Mouse (Mus musculus) MEL (cell line): ENCODE results near the gene Zswim4. TPM values are rescaled to one million over a fixed set of nuclear protein-coding genes. Genes with fewer than 3 reads are reported as not detected.

Experiments used
- DNase-seq: peaks from one replicate; pipeline ENCODE4 v3.0.0; 2011; ENCODE audit warnings: low read depth, low spot score
- H3K27ac ChIP-seq: 2 replicates; pipeline ENCODE4 v1.5.1; 2012; ENCODE audit warnings: low read depth, mild to moderate bottlenecking, control low read depth, low read length, moderate library complexity; ENCODE audit not compliant: control insufficient read depth
- H3K27me3 ChIP-seq, 2 experiments: fragments of 150-350 bp in 1 of 2; sonication (generic) in 1 of 2; 2 replicates each; pipeline ENCODE4 v1.6.1; 2012; ENCODE audit warnings: low read length in 2 of 2, mild to moderate bottlenecking in 2 of 2, improper control_type of control experiment in 1 of 2, moderate library complexity in 1 of 2; ENCODE audit not compliant: insufficient read depth in 2 of 2, control insufficient read depth in 1 of 2
- H3K36me3 ChIP-seq, 2 experiments: 2 replicates each; pipeline ENCODE4 v1.6.1; 2012 to 2014; ENCODE audit warnings: low read length in 2 of 2, improper control_type of control experiment in 1 of 2, inconsistent platforms in 1 of 2, mild to moderate bottlenecking in 1 of 2; ENCODE audit not compliant: insufficient read depth in 2 of 2, control insufficient read depth in 1 of 2
- H3K4me1 ChIP-seq, 2 experiments: fragments of 150-350 bp in 1 of 2; sonication (generic) in 1 of 2; 2 replicates each; pipeline ENCODE4 v1.6.1; 2012; ENCODE audit warnings: low read length in 2 of 2, improper control_type of control experiment in 1 of 2, mild to moderate bottlenecking in 1 of 2; ENCODE audit not compliant: insufficient read depth in 2 of 2, control insufficient read depth in 1 of 2
- H3K4me3 ChIP-seq, 2 experiments: fragments of 150-350 bp in 1 of 2; sonication (generic) in 1 of 2; 2 replicates each; pipeline ENCODE4 v1.5.1; 2012; ENCODE audit warnings: low read depth in 2 of 2, low read length in 2 of 2, mild to moderate bottlenecking in 2 of 2, moderate library complexity in 2 of 2, control low read depth in 1 of 2, improper control_type of control experiment in 1 of 2; ENCODE audit not compliant: control insufficient read depth in 1 of 2, insufficient read depth in 1 of 2
- H3K79me2 ChIP-seq: 2 replicates; pipeline ENCODE4 v1.6.1; 2012; ENCODE audit warnings: mild to moderate bottlenecking, low read length, moderate library complexity; ENCODE audit not compliant: control insufficient read depth, poor library complexity, insufficient read depth
- H3K9ac ChIP-seq: 2 replicates; pipeline ENCODE4 v1.6.1; 2012; ENCODE audit warnings: low read depth, mild to moderate bottlenecking, control low read depth, low read length, moderate library complexity; ENCODE audit not compliant: control insufficient read depth, poor library complexity, severe bottlenecking
- H3K9me3 ChIP-seq: fragments of 150-350 bp; sonication (generic); replicated peaks from 2 replicates; pipeline ENCODE4 v1.6.1; 2012; ENCODE audit warnings: mild to moderate bottlenecking, low read length, improper control_type of control experiment, moderate library complexity; ENCODE audit not compliant: insufficient read depth
- CHD2 ChIP-seq: IDR thresholded peaks from 2 replicates; pipeline ENCODE4 v1.6.1; 2011; ENCODE audit warnings: low read length, improper control_type of control experiment
- E2F4 ChIP-seq: IDR thresholded peaks from 2 replicates; pipeline ENCODE4 v1.6.1; 2011; ENCODE audit warnings: low read depth, low read length, improper control_type of control experiment, borderline replicate concordance
- ELF1 ChIP-seq: IDR thresholded peaks from 2 replicates; pipeline ENCODE4 v1.6.1; 2014; ENCODE audit warnings: low read depth, mild to moderate bottlenecking, inconsistent platforms, low read length, improper control_type of control experiment, moderate library complexity
- ETS1 ChIP-seq: IDR thresholded peaks from 2 replicates; pipeline ENCODE4 v1.6.1; 2012; ENCODE audit warnings: low read depth, mild to moderate bottlenecking, inconsistent platforms, low read length, improper control_type of control experiment, moderate library complexity
- GABPA ChIP-seq: IDR thresholded peaks from 2 replicates; pipeline ENCODE4 v1.6.1; 2012; ENCODE audit warnings: low read depth, mild to moderate bottlenecking, inconsistent platforms, low read length, improper control_type of control experiment, moderate library complexity
- GATA1 ChIP-seq: IDR thresholded peaks from 2 replicates; pipeline ENCODE4 v1.6.1; 2011; ENCODE audit warnings: low read depth, low read length, improper control_type of control experiment
- JUND ChIP-seq: IDR thresholded peaks from 2 replicates; pipeline ENCODE4 v1.6.1; 2011; ENCODE audit warnings: low read depth, mild to moderate bottlenecking, improper control_type of control experiment, low read length
- MAFK ChIP-seq: IDR thresholded peaks from 2 replicates; pipeline ENCODE4 v1.6.1; 2011; ENCODE audit warnings: low read depth, mild to moderate bottlenecking, low read length, improper control_type of control experiment, borderline replicate concordance
- MEF2A ChIP-seq: IDR thresholded peaks from 2 replicates; pipeline ENCODE4 v1.6.1; 2014; ENCODE audit warnings: low read depth, mild to moderate bottlenecking, inconsistent platforms, low read length, improper control_type of control experiment; ENCODE audit not compliant: poor library complexity, insufficient replicate concordance, severe bottlenecking; ENCODE audit errors: extremely low read depth
- MXI1 ChIP-seq: IDR thresholded peaks from 2 replicates; pipeline ENCODE4 v1.6.1; 2011; ENCODE audit warnings: mild to moderate bottlenecking, low read depth, low read length, improper control_type of control experiment
- NELFE ChIP-seq: IDR thresholded peaks from 2 replicates; pipeline ENCODE4 v1.6.1; 2011; ENCODE audit warnings: low read depth, low read length, improper control_type of control experiment
- RCOR1 ChIP-seq: IDR thresholded peaks from 2 replicates; pipeline ENCODE4 v1.6.1; 2012; ENCODE audit warnings: low read depth, mild to moderate bottlenecking, inconsistent platforms, low read length, improper control_type of control experiment
- SIN3A ChIP-seq: IDR thresholded peaks from 2 replicates; pipeline ENCODE4 v1.6.1; 2012; ENCODE audit warnings: low read length, improper control_type of control experiment, inconsistent platforms
- TAL1 ChIP-seq: IDR thresholded peaks from 2 replicates; pipeline ENCODE4 v1.6.1; 2012; ENCODE audit warnings: mild to moderate bottlenecking, inconsistent platforms, low read length, moderate library complexity, mixed read lengths
- TCF12 ChIP-seq: IDR thresholded peaks from 2 replicates; pipeline ENCODE4 v1.6.1; 2014; ENCODE audit warnings: low read depth, mild to moderate bottlenecking, inconsistent platforms, low read length, improper control_type of control experiment, moderate library complexity
- UBTF ChIP-seq: IDR thresholded peaks from 2 replicates; pipeline ENCODE4 v1.6.1; 2012; ENCODE audit warnings: low read depth, mild to moderate bottlenecking, inconsistent platforms, low read length, improper control_type of control experiment, moderate library complexity, borderline replicate concordance; ENCODE audit not compliant: insufficient read depth
- ZC3H11A ChIP-seq: IDR thresholded peaks from 2 replicates; pipeline ENCODE4 v1.6.1; 2012; ENCODE audit warnings: low read depth, mild to moderate bottlenecking, inconsistent platforms, low read length, improper control_type of control experiment
- polyA plus RNA-seq, 2 experiments: library from polyadenylated mRNA; stranded (reverse) in 1 of 2; unstranded in 1 of 2; fragments of >175 nt in 1 of 2; fragments of >200 nt in 1 of 2; gene quantifications; 2 replicates each; pipeline versions ENCODE4 v1.2.1 to v1.2.4; 2012; ENCODE audit warnings: low replicate concordance in 2 of 2, low read depth in 1 of 2; ENCODE audit not compliant: insufficient read length in 2 of 2, insufficient read depth in 1 of 2, missing spikeins in 1 of 2
- total RNA-seq: library from RNA; depleted of rRNA; stranded (reverse); fragments of 300-350 nt; gene quantifications from 2 replicates; pipeline ENCODE4 v1.2.3, GENCODE M21; 2012

The Zswim4 gene
- total and polyA plus RNA-seq, 3 experiments, result 3.6 to 7.4 TPM; not detected in 1

- no peak for TF ChIP-seq ELF1
- no peak for TF ChIP-seq TAL1
These were observed 14.2 kb downstream of the Zswim4 start (continued) for GRCm38 (mm10) chr8:84222566-84223165.

- H3K9ac ChIP-seq, result no peak overlapping the region
- H3K27ac ChIP-seq, result no peak overlapping the region
- no peaks in the 10 kb centered on the region for H3K9me3 ChIP-seq
- DNase-seq, result peak; percentile 73
- TF ChIP-seq MXI1 (peak; percentile 86), UBTF (no peak), GABPA (no peak), MAFK (no peak), NELFE (no peak), GATA1 (peak; percentile 77), CHD2 (no peak), ETS1 (peak; percentile 16; the same call in 1 of the 2 replicates), SIN3A (peak; percentile 47; the same call in 1 of the 2 replicates), ZC3H11A (no peak), RCOR1 (0 out of 2 replicates have a peak, but pooled peaks have one; percentile 33)
- no peaks in the 10 kb centered on the region for H3K27me3 ChIP-seq
- H3K36me3 ChIP-seq, result peaks cover 0 to 9% of the 10 kb centered on the region in 2 experiments; a peak in 3 of 4 replicates
- no peaks in the 10 kb centered on the region for H3K79me2 ChIP-seq
- no peak overlapping the region for H3K4me3 ChIP-seq
- peaks cover 5 to 32% of the 10 kb centered on the region in 2 experiments for H3K4me1 ChIP-seq
These were observed 16.8 kb downstream of the Zswim4 start for GRCm38 (mm10) chr8:84220105-84220504.

- H3K27ac ChIP-seq, result no peak overlapping the region
These were observed 18.7 kb downstream of the Zswim4 start for GRCm38 (mm10) chr8:84218143-84218542.

More at GRCm38 (mm10) chr8:84218143-84218542, 18.7 kb downstream of the Zswim4 start:
- Histone ChIP-seq H3K27me3 (no peaks in the 10 kb centered on the region), H3K4me3 (no peak overlapping the region)
- DNase-seq, result no peak
- TF ChIP-seq ZC3H11A, result no peak
- no peak for TF ChIP-seq GABPA
- no peak for TF ChIP-seq GATA1
- TF ChIP-seq E2F4, result no peak
- TF ChIP-seq TCF12, result no peak
- TF ChIP-seq JUND, result no peak
- TF ChIP-seq MEF2A, result no peak
- TF ChIP-seq, all 39 proteins: peak for 0
- H3K36me3 ChIP-seq, result peaks cover 0 to 9% of the 10 kb centered on the region in 2 experiments; a peak in 3 of 4 replicates
- H3K9me3 ChIP-seq, result no peaks in the 10 kb centered on the region
- H3K79me2 ChIP-seq, result no peaks in the 10 kb centered on the region
- H3K9ac ChIP-seq, result no peak overlapping the region
- peaks cover 5 to 31% of the 10 kb centered on the region in 2 experiments for H3K4me1 ChIP-seq
